Mouse (Mus musculus) c-Kit-positive CD71-negative TER-119-negative erythroid progenitor cells, embryonic 14.5 days (primary cell): ENCODE results near the gene Mst1r.

Source experiments
- DNase-seq: peaks from one replicate; pipeline ENCODE4 v3.0.0-alpha.2; 2013; ENCODE audit warnings: low read depth

Gene Mst1r

GRCm38 (mm10) chr9:107955613-107956289 lies 49.1 kb downstream of the Mst1r start:
- no peak for DNase-seq

- DNase-seq: no peak
These were observed 50.5 kb downstream of the Mst1r start for GRCm38 (mm10) chr9:107957141-107957540.

DNA sequence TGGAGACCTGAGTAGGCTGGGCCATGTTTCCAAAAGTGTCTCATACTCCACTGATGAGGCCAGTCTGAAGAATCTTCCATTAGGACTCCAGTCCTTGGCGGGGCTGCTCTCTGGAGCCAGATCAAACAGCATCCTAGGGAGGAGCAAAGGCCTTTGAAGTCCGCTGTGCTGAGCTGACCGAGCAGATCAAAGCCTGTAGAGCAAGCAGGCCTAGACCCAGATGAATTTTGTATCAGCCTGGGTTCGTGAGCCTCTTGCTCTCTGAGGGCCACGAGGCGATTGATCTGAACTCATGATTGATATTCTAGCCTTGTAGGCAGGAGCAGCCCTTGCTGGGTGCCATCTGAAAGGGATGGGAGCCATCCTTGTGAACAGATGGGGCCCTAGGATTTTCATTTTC lies 53.2 kb downstream of the Mst1r start:
- no peak for DNase-seq

- no peak for DNase-seq
These were observed 54.3 kb downstream of the Mst1r start for GRCm38 (mm10) chr9:107960928-107961327.

DNA sequence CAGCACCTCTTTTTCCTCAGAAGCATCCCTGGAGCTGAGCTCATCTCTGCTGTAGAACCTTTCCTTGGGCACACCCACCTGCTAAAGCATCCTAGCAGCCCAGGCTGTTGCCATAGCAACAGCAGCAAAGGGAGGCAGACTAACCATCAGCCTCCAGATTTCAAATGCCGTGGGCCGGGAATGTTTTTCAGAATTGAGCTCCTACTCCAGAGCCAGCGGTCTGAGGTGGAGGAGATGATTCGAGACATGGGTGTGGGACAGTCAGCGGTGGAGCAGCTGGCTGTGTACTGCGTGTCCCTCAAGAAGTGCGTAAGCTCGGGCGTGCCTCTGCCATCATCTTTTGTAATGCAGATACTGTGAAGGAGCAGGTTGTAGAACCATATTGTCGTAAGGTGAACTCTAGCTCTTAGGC lies 54.7 kb downstream of the Mst1r start:
- DNase-seq: no peak

- no peak for DNase-seq
These were observed 55.2 kb downstream of the Mst1r start for GRCm38 (mm10) chr9:107961881-107962280.

DNA sequence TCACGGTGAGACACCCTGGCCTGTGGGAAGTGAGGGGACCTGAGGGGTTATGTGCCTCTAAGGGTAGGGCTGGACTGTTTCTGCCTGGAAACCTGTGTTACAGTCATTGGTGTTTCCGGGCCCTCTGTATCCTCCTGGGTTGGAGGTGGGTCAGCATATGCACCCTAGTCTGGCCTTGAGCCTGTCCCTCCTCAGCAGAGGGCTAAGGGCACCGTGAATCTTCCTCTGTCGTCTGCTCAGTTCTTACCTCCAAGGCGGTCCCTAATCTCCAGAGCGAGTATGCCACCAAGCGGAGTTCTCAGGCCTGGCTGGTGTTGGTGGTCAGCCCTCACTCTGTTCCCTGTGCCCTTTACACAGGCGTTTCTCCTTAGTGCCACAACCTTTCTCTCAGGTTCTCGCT lies 56.2 kb downstream of the Mst1r start:
- DNase-seq: no peak

DNA sequence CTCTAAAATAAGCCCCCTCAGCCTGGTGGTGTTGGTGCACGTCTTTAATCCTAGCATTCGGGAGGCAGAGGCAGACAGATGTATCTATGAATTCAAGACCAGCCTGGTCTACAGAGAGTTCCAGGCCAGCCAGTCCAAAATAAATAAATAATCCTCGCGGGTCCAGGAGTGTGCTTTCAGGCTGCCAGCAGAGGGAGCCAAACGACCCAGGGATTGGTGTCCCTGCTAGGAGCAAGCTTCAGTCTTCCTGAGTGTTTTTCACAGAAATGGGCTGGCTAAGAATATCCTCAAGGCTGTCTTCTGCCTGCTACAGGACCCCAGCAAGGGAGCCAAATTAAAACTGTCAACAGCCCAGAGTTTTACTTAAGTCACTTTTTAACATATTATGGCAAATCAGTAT lies 57.0 kb downstream of the Mst1r start:
- DNase-seq: peak; percentile 86

GRCm38 (mm10) chr9:107964681-107965080 lies 58.0 kb downstream of the Mst1r start:
- DNase-seq: no peak

DNA sequence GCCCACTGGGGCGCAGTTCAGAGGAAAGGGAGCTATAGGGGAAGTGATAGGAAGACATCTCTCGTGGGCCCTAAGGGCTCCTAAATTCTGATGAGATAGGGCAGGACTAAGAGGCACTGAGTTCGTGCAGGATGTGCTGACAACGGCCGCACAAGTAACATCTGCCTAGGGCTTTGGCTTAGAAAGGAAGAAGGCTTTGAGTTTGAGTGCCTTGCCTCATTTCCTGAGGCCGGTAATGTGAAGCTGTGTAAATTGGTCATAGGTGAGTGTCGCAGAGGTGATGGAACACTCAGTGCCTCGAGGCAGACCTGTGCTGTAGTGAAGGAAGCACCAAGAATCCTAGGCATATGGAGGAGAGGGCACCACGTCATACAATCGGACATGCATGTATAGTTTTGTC lies 60.0 kb downstream of the Mst1r start:
- DNase-seq: no peak

- no peak for DNase-seq
These were observed 60.8 kb downstream of the Mst1r start for GRCm38 (mm10) chr9:107967437-107967836.

DNA sequence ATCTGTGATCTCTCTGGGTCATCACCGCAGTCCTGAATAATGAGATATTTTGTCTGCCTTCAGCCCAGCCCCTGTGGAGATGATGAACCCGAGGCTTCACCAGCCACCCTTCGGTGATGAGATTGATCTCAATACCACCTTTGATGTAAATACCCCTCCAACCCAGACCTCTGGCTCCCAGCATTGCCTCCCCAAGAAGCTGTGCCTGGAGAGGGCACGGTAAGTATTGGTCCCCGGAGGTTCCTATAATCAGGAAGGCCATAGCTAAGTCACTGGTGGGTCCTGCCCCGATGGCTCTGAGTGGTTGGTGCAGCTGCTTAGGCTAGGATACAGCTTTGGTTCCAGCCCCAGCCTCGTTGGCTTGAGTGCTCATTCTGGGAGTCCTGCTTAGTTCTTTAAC lies 61.9 kb downstream of the Mst1r start:
- no peak for DNase-seq
